Mouse (Mus musculus): Measurements from ENCODE around the gene Efnb3. TPM values are rescaled to one million over a fixed set of nuclear protein-coding genes. Genes with fewer than 3 reads are reported as not detected.

The Efnb3 gene
- 29.0 and 31.5 TPM in 2 replicates for polyA plus RNA-seq (2015; fragmentation: Nextera tagmentation; extraction: Ambion mirVana)

- H3K36me3 ChIP-seq, result peaks cover 22% of the 10 kb centered on the region
- H3K27ac ChIP-seq (replicated peaks), result peak within 1 kb of the TSS; percentile 74
- H3K4me2 ChIP-seq (replicated peaks), result peak within 1 kb of the TSS; percentile 86
Observed at GRCm38 (mm10) chr11:69559851-69560765, at the start of gene Efnb3. Gene Efnb3 (minus strand): TSS chr11:69560205.

GRCm38 (mm10) chr11:69609416-69609815 is 49.4 kb upstream of the Efnb3 start:
- H3K27me3 ChIP-seq, result no peaks in the 10 kb centered on the region
- H3K4me2 ChIP-seq (replicated peaks), result no peak overlapping the region
- no peaks in the 10 kb centered on the region for H3K36me3 ChIP-seq
- H3K27ac ChIP-seq (replicated peaks), result no peak overlapping the region
- no peaks in the 10 kb centered on the region for H3K9me3 ChIP-seq (replicated peaks)
- no peak overlapping the region for H3K9ac ChIP-seq
- WGBS, result 63% methylated on average over 7 of the region's 7 CpGs
- no peak overlapping the region for H3K4me3 ChIP-seq (replicated peaks)
- no peak for ATAC-seq (ENCODE audit: insufficient number of reproducible peaks, low FRiP score, low TSS enrichment, low read depth)
- H3K4me1 ChIP-seq, result peaks cover 23% of the 10 kb centered on the region

More at GRCm38 (mm10) chr11:69559851-69560765, at the start of gene Efnb3:
- Histone ChIP-seq H3K9me3 (replicated peaks) (no peaks in the 10 kb centered on the region), H3K4me3 (replicated peaks) (peak within 1 kb of the TSS; percentile 64), H3K9ac (peak within 1 kb of the TSS; percentile 56), H3K4me1 (peaks cover 46% of the 10 kb centered on the region), H3K27me3 (no peaks in the 10 kb centered on the region)
- ATAC-seq (ENCODE audit: insufficient number of reproducible peaks, low FRiP score, low TSS enrichment, low read depth), result peak; percentile 73
- under 1% methylated on average over 50 of the region's 59 CpGs for WGBS

DNA sequence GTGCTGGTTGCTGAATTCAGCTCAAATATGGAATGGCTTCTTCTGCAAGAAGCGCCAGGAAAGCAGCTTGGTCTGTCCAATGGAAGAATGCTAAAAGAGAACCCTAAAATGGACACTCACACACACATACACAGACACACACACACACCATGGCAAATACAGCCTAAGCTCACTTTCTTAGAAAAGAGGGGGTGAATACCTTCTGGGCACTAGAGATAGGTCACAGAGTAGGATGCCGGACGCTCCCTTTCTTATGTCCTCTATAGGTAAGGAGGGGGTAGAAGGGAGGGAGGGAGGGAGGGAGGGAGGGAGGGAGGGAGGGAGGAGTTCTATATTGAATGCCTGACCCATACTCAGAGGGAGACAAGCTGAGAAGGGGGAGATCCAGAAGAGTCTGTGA is 48.5 kb upstream of the Efnb3 start:
- H3K4me2 ChIP-seq (replicated peaks), result no peak overlapping the region
- no peaks in the 10 kb centered on the region for H3K27me3 ChIP-seq
- no peak overlapping the region for H3K4me3 ChIP-seq (replicated peaks)
- WGBS, result 88% methylated on average over 3 of the region's 3 CpGs
- H3K4me1 ChIP-seq, result peaks cover 22% of the 10 kb centered on the region
- no peak overlapping the region for H3K9ac ChIP-seq
- no peak overlapping the region for H3K27ac ChIP-seq (replicated peaks)
- no peaks in the 10 kb centered on the region for H3K36me3 ChIP-seq
- no peak for ATAC-seq (ENCODE audit: insufficient number of reproducible peaks, low FRiP score, low TSS enrichment, low read depth)
- no peaks in the 10 kb centered on the region for H3K9me3 ChIP-seq (replicated peaks)

- no peaks in the 10 kb centered on the region for H3K27me3 ChIP-seq
- no peak overlapping the region for H3K4me2 ChIP-seq (replicated peaks)
- 84% methylated on average over 2 of the region's 2 CpGs for WGBS
Observed at GRCm38 (mm10) chr11:69606832-69607231, 46.8 kb upstream of the Efnb3 start.

DNA sequence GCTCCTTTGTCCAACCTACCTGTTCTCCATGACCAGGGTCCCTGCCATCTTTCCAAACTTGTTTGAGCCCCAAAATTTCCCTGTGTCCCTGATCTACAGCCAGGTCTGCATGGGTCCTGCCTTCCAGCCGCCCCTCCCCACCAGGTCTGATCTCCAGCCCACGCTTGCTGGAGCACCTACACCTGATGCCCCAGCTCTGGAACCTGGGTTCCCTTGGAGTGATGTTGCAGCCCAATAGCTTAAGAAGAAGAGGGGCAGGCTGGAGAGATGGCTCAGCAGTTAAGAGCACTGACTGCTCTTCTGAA is 46.4 kb upstream of the Efnb3 start:
- Histone ChIP-seq H3K27ac (replicated peaks) (peak overlapping the region; percentile 58), H3K4me1 (peaks cover 25% of the 10 kb centered on the region), H3K36me3 (no peaks in the 10 kb centered on the region), H3K9ac (peak overlapping the region; percentile 15; the same call in 1 of the 2 replicates), H3K9me3 (replicated peaks) (no peaks in the 10 kb centered on the region), H3K4me3 (replicated peaks) (peak overlapping the region; percentile 63), H3K4me2 (replicated peaks) (peak overlapping the region; percentile 100), H3K27me3 (no peaks in the 10 kb centered on the region)
- 64% methylated on average over 2 of the region's 2 CpGs for WGBS
- ATAC-seq (ENCODE audit: insufficient number of reproducible peaks, low FRiP score, low TSS enrichment, low read depth), result no peak

More at GRCm38 (mm10) chr11:69606832-69607231, 46.8 kb upstream of the Efnb3 start:
- no peaks in the 10 kb centered on the region for H3K9me3 ChIP-seq (replicated peaks)
- ATAC-seq (ENCODE audit: insufficient number of reproducible peaks, low FRiP score, low TSS enrichment, low read depth), result no peak
- H3K9ac ChIP-seq, result no peak overlapping the region
- peaks cover 22% of the 10 kb centered on the region for H3K4me1 ChIP-seq
- no peak overlapping the region for H3K27ac ChIP-seq (replicated peaks)
- H3K36me3 ChIP-seq, result no peaks in the 10 kb centered on the region
- no peak overlapping the region for H3K4me3 ChIP-seq (replicated peaks)

DNA sequence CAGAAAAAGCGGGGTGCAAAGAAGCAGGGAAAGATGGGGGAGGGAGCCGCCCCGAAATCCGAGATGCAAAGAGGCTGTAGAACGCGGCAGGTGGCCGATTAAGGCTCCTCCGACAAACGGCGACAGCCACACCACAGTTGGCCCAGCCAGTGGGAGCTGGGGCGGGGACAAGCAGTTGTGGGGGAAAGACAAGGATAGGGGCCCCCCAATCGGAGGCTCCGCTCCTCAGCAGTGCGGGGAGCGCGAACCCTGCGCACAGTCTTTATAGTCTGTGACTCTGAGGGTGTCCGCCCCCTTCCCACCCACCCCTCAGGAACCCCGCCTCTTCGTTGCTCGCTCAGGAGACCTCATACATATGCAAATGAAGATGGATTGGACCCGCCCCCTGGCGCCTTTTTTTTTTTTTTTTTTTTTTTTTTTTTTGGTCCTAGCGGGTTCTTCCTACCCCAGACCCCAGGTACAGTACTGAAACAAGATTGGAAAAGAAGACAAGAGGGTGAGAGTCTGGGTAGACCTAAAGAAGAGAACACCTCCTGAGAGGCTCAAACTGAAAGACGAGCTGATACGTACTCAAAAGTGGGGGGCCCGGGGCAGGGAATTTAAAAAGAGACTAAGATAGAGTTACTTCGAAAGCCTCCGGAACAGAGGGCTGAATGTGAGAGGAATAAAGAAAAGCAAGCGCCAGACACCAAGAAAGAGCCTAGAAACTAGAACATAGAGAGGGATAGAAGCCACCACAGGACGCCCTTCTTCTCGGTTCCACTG is 45.9 kb upstream of the Efnb3 start, which contains the start of gene Atp1b2:
Gene Atp1b2, minus strand, starts transcription at position 217 of the 765 bp plus-strand sequence.
- Histone ChIP-seq H3K36me3 (no peaks in the 10 kb centered on the region), H3K4me2 (replicated peaks) (peak within 1 kb of the TSS; percentile 100), H3K4me1 (peaks cover 25% of the 10 kb centered on the region), H3K27me3 (no peaks in the 10 kb centered on the region), H3K27ac (replicated peaks) (peak within 1 kb of the TSS; percentile 58), H3K4me3 (replicated peaks) (peak within 1 kb of the TSS; percentile 63), H3K9me3 (replicated peaks) (no peaks in the 10 kb centered on the region), H3K9ac (peak within 1 kb of the TSS; percentile 62)
- peak; percentile 88 for ATAC-seq (ENCODE audit: insufficient number of reproducible peaks, low FRiP score, low TSS enrichment, low read depth)
- 2% methylated on average over 28 of the region's 32 CpGs for WGBS

GRCm38 (mm10) chr11:69604795-69605664 is 45.0 kb upstream of the Efnb3 start:
- Histone ChIP-seq H3K27ac (replicated peaks) (peak overlapping the region; percentile 34; the same call in 1 of the 2 replicates), H3K27me3 (no peaks in the 10 kb centered on the region), H3K9me3 (replicated peaks) (no peaks in the 10 kb centered on the region), H3K9ac (peak overlapping the region; percentile 62), H3K4me2 (replicated peaks) (peak overlapping the region; percentile 100), H3K4me3 (replicated peaks) (peak overlapping the region; percentile 63), H3K4me1 (peaks cover 33% of the 10 kb centered on the region), H3K36me3 (no peaks in the 10 kb centered on the region)
- peak; percentile 16 for ATAC-seq (ENCODE audit: insufficient number of reproducible peaks, low FRiP score, low TSS enrichment, low read depth)
- WGBS, result under 1% methylated on average over 73 of the region's 73 CpGs

DNA sequence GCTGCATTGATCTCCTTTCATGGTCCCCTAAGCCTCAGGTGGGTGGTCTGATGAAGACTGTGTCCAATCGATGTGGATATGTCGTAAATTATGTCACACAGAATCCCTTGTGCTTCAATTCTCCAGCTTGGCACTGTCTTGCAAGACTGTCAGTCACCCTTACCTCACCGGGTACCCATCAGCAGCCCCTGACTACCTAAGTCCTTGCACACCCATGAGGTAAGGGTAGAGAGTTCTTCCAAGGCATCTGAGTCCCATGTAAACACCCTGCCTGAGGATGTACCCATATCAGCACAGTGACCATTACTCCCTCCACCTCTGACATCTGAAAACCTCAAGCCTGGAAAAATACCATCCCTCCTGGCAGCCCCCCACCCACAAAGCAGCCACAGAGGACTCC is 44.3 kb upstream of the Efnb3 start:
- H3K4me1 ChIP-seq, result peaks cover 37% of the 10 kb centered on the region
- H3K9me3 ChIP-seq (replicated peaks), result no peaks in the 10 kb centered on the region
- H3K27ac ChIP-seq (replicated peaks), result peak overlapping the region; percentile 24; the same call in 1 of the 2 replicates
- no peak for ATAC-seq (ENCODE audit: insufficient number of reproducible peaks, low FRiP score, low TSS enrichment, low read depth)
- H3K4me2 ChIP-seq (replicated peaks), result peak overlapping the region; percentile 100
- 0 out of 2 replicates have a peak overlapping the region, but pooled peaks have one; percentile 62 for H3K9ac ChIP-seq
- 58% methylated on average over 3 of the region's 3 CpGs for WGBS
- H3K27me3 ChIP-seq, result no peaks in the 10 kb centered on the region
- H3K4me3 ChIP-seq (replicated peaks), result peak overlapping the region; percentile 63
- H3K36me3 ChIP-seq, result no peaks in the 10 kb centered on the region

- 66% methylated on average over 8 of the region's 8 CpGs for WGBS
- no peak overlapping the region for H3K4me3 ChIP-seq (replicated peaks)
- H3K9me3 ChIP-seq (replicated peaks), result no peaks in the 10 kb centered on the region
- no peaks in the 10 kb centered on the region for H3K27me3 ChIP-seq
- no peak for ATAC-seq (ENCODE audit: insufficient number of reproducible peaks, low FRiP score, low TSS enrichment, low read depth)
- H3K9ac ChIP-seq, result no peak overlapping the region
- no peak overlapping the region for H3K4me2 ChIP-seq (replicated peaks)
- H3K27ac ChIP-seq (replicated peaks), result no peak overlapping the region
- no peaks in the 10 kb centered on the region for H3K36me3 ChIP-seq
- peaks cover 37% of the 10 kb centered on the region for H3K4me1 ChIP-seq
Observed at GRCm38 (mm10) chr11:69603516-69603915, 43.5 kb upstream of the Efnb3 start.

DNA sequence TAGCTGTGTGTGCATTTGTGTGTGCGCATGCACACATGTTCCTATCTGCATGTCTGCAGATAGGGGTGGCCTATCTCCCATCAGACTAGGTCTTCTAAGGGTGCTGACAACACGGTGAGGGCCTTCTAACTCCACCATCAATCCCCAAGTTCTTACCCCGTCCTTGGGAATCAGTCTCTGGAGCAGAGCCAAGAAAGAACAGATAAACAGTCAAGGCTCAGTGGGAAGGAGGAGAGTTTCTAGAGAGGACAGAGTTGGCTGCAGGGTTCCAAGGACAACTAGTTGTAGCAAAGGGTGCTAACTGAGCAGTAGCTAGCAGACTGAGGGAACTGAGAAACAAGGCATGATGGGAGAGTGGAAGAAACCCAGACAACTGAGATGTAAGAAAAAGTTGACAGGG is 41.8 kb upstream of the Efnb3 start:
- no peaks in the 10 kb centered on the region for H3K27me3 ChIP-seq
- H3K36me3 ChIP-seq, result no peaks in the 10 kb centered on the region
- H3K27ac ChIP-seq (replicated peaks), result no peak overlapping the region
- H3K4me2 ChIP-seq (replicated peaks), result no peak overlapping the region
- peaks cover 37% of the 10 kb centered on the region for H3K4me1 ChIP-seq
- no peaks in the 10 kb centered on the region for H3K9me3 ChIP-seq (replicated peaks)
- H3K9ac ChIP-seq, result no peak overlapping the region
- no peak for ATAC-seq (ENCODE audit: insufficient number of reproducible peaks, low FRiP score, low TSS enrichment, low read depth)
- H3K4me3 ChIP-seq (replicated peaks), result no peak overlapping the region
- WGBS, result 75% methylated on average over 3 of the region's 3 CpGs

Data from embryonic facial prominence, embryonic 15.5 days (tissue).